Mouse (Mus musculus) embryonic fibroblast, embryonic 13.5 days (primary cell): ENCODE data around the gene Zcchc7.

Experiments used
- CTCF ChIP-seq: IDR thresholded peaks from 2 replicates; pipeline ENCODE4 v1.5.1; 2011; ENCODE audit warnings: mild to moderate bottlenecking, control low read depth, low read length, moderate library complexity, borderline replicate concordance; ENCODE audit not compliant: insufficient read depth
- POLR2A ChIP-seq: IDR thresholded peaks from 2 replicates; pipeline ENCODE4 v1.6.1; 2011; ENCODE audit warnings: low read depth, mild to moderate bottlenecking, control low read depth, low read length, moderate library complexity

DNA sequence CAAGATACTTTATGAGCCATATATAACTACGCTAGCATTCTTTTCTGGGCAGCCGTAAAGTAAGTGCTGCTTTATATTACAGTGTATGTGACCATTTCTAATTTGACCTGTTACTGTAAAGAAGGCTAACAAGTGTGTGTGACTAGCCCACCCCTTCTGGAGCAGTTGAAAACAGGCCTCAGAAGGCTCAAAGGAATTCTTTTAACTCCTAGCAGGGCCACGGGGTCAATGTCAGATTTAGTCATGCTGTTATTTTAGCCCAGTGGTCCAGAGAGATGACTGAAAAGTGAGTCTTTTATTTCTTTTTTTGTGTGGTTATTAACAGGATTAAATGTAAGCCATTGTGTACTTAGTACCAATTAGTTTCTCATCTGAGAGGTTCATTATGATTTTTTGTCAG is 22.6 kb downstream of the Zcchc7 start:
- TF ChIP-seq POLR2A (no peak), CTCF (no peak)
